Mouse (Mus musculus): ENCODE results near the gene Dexi. TPM values are rescaled to one million over a fixed set of nuclear protein-coding genes. Genes with fewer than 3 reads are reported as not detected.

The Dexi gene
- total and polyA plus RNA-seq, 3 experiments = 9.3 to 17.8 TPM; not detected in 1

GRCm38 (mm10) chr16:10551592-10551991 is 8.7 kb upstream of the Dexi start:
- TF ChIP-seq ETS1 (IDR thresholded peaks at IDR 0.05; ENCODE audit: low read depth, low read length) (no peak), USF1 (IDR thresholded peaks at IDR 0.05; ENCODE audit: low read depth, low read length) (no peak), SMC3 (IDR thresholded peaks at IDR 0.05; ENCODE audit: low read depth, low read length) (no peak), POLR2AphosphoS2 (IDR thresholded peaks at IDR 0.05; ENCODE audit: low read length) (no peak), BHLHE40 (IDR thresholded peaks at IDR 0.05; ENCODE audit: borderline replicate concordance, low read depth, low read length) (no peak), POLR2A (IDR thresholded peaks at IDR 0.05; ENCODE audit: control insufficient read depth in 1 of 2, insufficient read depth in 1 of 2, low read depth in 1 of 2, low read length in 2 of 2, poor library complexity in 1 of 2) (no peak)
- no peak for DNase-seq (ENCODE audit: low read depth, low spot score)
- Histone ChIP-seq H3K27me3 (ENCODE audit: control insufficient read depth in 1 of 2, insufficient read depth in 2 of 2, low read length in 2 of 2) (no peaks in the 10 kb centered on the region), H3K36me3 (ENCODE audit: control insufficient read depth in 1 of 2, insufficient read depth in 2 of 2, low read length in 2 of 2) (peaks cover 0 to 9% of the 10 kb centered on the region in 2 experiments; a peak in 2 of 4 replicates), H3K4me1 (ENCODE audit: control insufficient read depth in 1 of 2, insufficient read depth in 2 of 2, low read length in 2 of 2) (peaks cover 5 to 9% of the 10 kb centered on the region in 2 experiments; a peak in 3 of 4 replicates), H3K79me2 (ENCODE audit: control insufficient read depth, insufficient read depth, low read length, poor library complexity) (peaks cover 8% of the 10 kb centered on the region; the same call in 1 of the 2 replicates), H3K4me3 (ENCODE audit: control insufficient read depth in 1 of 2, insufficient read depth in 1 of 2, low read depth in 2 of 2, low read length in 2 of 2) (no peak overlapping the region), H3K9me3 (replicated peaks; ENCODE audit: insufficient read depth, low read length) (no peaks in the 10 kb centered on the region), H3K9ac (ENCODE audit: control insufficient read depth, low read depth, low read length, poor library complexity, severe bottlenecking) (no peak overlapping the region), H3K27ac (ENCODE audit: control insufficient read depth, low read depth, low read length) (no peak overlapping the region)

GRCm38 (mm10) chr16:10549600-10549999 is 6.7 kb upstream of the Dexi start:
- Histone ChIP-seq H3K4me3 (ENCODE audit: control insufficient read depth in 1 of 2, insufficient read depth in 1 of 2, low read depth in 2 of 2, low read length in 2 of 2) (no peak overlapping the region), H3K9ac (ENCODE audit: control insufficient read depth, low read depth, low read length, poor library complexity, severe bottlenecking) (no peak overlapping the region)

GRCm38 (mm10) chr16:10548938-10549337 is 6.1 kb upstream of the Dexi start:
- Histone ChIP-seq H3K9me3 (replicated peaks; ENCODE audit: insufficient read depth, low read length) (no peaks in the 10 kb centered on the region), H3K79me2 (ENCODE audit: control insufficient read depth, insufficient read depth, low read length, poor library complexity) (peaks cover 8% of the 10 kb centered on the region), H3K27ac (ENCODE audit: control insufficient read depth, low read depth, low read length) (no peak overlapping the region), H3K9ac (ENCODE audit: control insufficient read depth, low read depth, low read length, poor library complexity, severe bottlenecking) (no peak overlapping the region), H3K4me1 (ENCODE audit: control insufficient read depth in 1 of 2, insufficient read depth in 2 of 2, low read length in 2 of 2) (peaks cover 5 to 15% of the 10 kb centered on the region in 2 experiments; a peak in 3 of 4 replicates), H3K4me3 (ENCODE audit: control insufficient read depth in 1 of 2, insufficient read depth in 1 of 2, low read depth in 2 of 2, low read length in 2 of 2) (no peak overlapping the region), H3K36me3 (ENCODE audit: control insufficient read depth in 1 of 2, insufficient read depth in 2 of 2, low read length in 2 of 2) (peaks cover 0 to 16% of the 10 kb centered on the region in 2 experiments; a peak in 2 of 4 replicates), H3K27me3 (ENCODE audit: control insufficient read depth in 1 of 2, insufficient read depth in 2 of 2, low read length in 2 of 2) (no peaks in the 10 kb centered on the region)
- no peak for DNase-seq (ENCODE audit: low read depth, low spot score)
- TF ChIP-seq SIN3A (IDR thresholded peaks at IDR 0.05; ENCODE audit: low read length) (no peak), MXI1 (IDR thresholded peaks at IDR 0.05; ENCODE audit: low read depth, low read length) (no peak), CTCF (IDR thresholded peaks at IDR 0.05 in 2 of 3, conservative IDR thresholded peaks at IDR 0.05 in 1 of 3; ENCODE audit: control insufficient read depth in 1 of 3, insufficient read depth in 1 of 3, low read depth in 2 of 3, low read length in 3 of 3, poor library complexity in 1 of 3, severe bottlenecking in 1 of 3) (no peak), MEF2A (IDR thresholded peaks at IDR 0.05; ENCODE audit: extremely low read depth, insufficient replicate concordance, low read depth, low read length, poor library complexity, severe bottlenecking) (no peak), MAFK (IDR thresholded peaks at IDR 0.05; ENCODE audit: borderline replicate concordance, low read depth, low read length) (no peak), RAD21 (IDR thresholded peaks at IDR 0.05; ENCODE audit: low read depth, low read length) (no peak), ETS1 (IDR thresholded peaks at IDR 0.05; ENCODE audit: low read depth, low read length) (no peak), TBP (IDR thresholded peaks at IDR 0.05; ENCODE audit: low read depth, low read length) (no peak), BHLHE40 (IDR thresholded peaks at IDR 0.05; ENCODE audit: borderline replicate concordance, low read depth, low read length) (no peak)

More at GRCm38 (mm10) chr16:10549600-10549999, 6.7 kb upstream of the Dexi start:
- Histone ChIP-seq H3K9me3 (replicated peaks; ENCODE audit: insufficient read depth, low read length) (no peaks in the 10 kb centered on the region), H3K36me3 (ENCODE audit: control insufficient read depth in 1 of 2, insufficient read depth in 2 of 2, low read length in 2 of 2) (peaks cover 0 to 12% of the 10 kb centered on the region in 2 experiments; a peak in 2 of 4 replicates), H3K27me3 (ENCODE audit: control insufficient read depth in 1 of 2, insufficient read depth in 2 of 2, low read length in 2 of 2) (no peaks in the 10 kb centered on the region), H3K4me1 (ENCODE audit: control insufficient read depth in 1 of 2, insufficient read depth in 2 of 2, low read length in 2 of 2) (peaks cover 5 to 13% of the 10 kb centered on the region in 2 experiments; a peak in 3 of 4 replicates), H3K27ac (ENCODE audit: control insufficient read depth, low read depth, low read length) (no peak overlapping the region), H3K79me2 (ENCODE audit: control insufficient read depth, insufficient read depth, low read length, poor library complexity) (peaks cover 11% of the 10 kb centered on the region)
- TF ChIP-seq USF1 (IDR thresholded peaks at IDR 0.05; ENCODE audit: low read depth, low read length) (no peak), GABPA (IDR thresholded peaks at IDR 0.05; ENCODE audit: low read depth, low read length) (no peak), RAD21 (IDR thresholded peaks at IDR 0.05; ENCODE audit: low read depth, low read length) (no peak), POLR2AphosphoS5 (IDR thresholded peaks at IDR 0.05; ENCODE audit: borderline replicate concordance, low read depth, low read length) (no peak), RCOR1 (IDR thresholded peaks at IDR 0.05; ENCODE audit: low read depth, low read length) (no peak), TAL1 (IDR thresholded peaks at IDR 0.05; ENCODE audit: low read length) (no peak), NRF1 (IDR thresholded peaks at IDR 0.05; ENCODE audit: insufficient read depth, low read depth, low read length, poor library complexity, severe bottlenecking) (no peak), HCFC1 (IDR thresholded peaks at IDR 0.05; ENCODE audit: low read depth, low read length) (no peak), CHD1 (IDR thresholded peaks at IDR 0.05; ENCODE audit: low read depth, low read length) (no peak), MAZ (IDR thresholded peaks at IDR 0.05; ENCODE audit: low read depth, low read length) (no peak), POLR2A (IDR thresholded peaks at IDR 0.05; ENCODE audit: control insufficient read depth in 1 of 2, insufficient read depth in 1 of 2, low read depth in 1 of 2, low read length in 2 of 2, poor library complexity in 1 of 2) (no peak)
- DNase-seq (ENCODE audit: low read depth, low spot score) = no peak
